Mouse (Mus musculus) embryonic facial prominence, embryonic 14.5 days (tissue): ENCODE measurements around the gene Vamp1. TPM values are rescaled to one million over a fixed set of nuclear protein-coding genes. Genes with fewer than 3 reads are reported as not detected.
A peak's percentile ranks its signal among the peaks of the same experiment; 100 is the strongest.

ENCODE experiments used
- ATAC-seq: fragments of 200-750 bp; cut with Nextera tagmentation; 2 replicates; pipeline ENCODE4 v1.8.0; 2017; ENCODE audit warnings: low read depth, moderate number of reproducible peaks, moderate TSS enrichment
- DNase-seq: peaks from one replicate; pipeline ENCODE4 v3.0.0-alpha.2; 2015; ENCODE audit warnings: low spot score
- H3K27ac ChIP-seq: fragments of 300-500 bp; sonication (generic); replicated peaks from 2 replicates; pipeline ENCODE4 v1.5.1; 2014; ENCODE audit warnings: low read depth, mild to moderate bottlenecking, low read length, moderate library complexity
- H3K27me3 ChIP-seq: fragments of 300-500 bp; sonication (generic); replicated peaks from 2 replicates; pipeline ENCODE4 v1.6.1; 2014; ENCODE audit warnings: low read length; ENCODE audit not compliant: control insufficient read depth, insufficient read depth
- H3K36me3 ChIP-seq: fragments of 300-500 bp; sonication (generic); 2 replicates; pipeline ENCODE4 v1.6.1; 2014; ENCODE audit warnings: low read length, mixed read lengths; ENCODE audit not compliant: control insufficient read depth, insufficient read depth
- H3K4me1 ChIP-seq: fragments of 300-500 bp; sonication (generic); 2 replicates; pipeline ENCODE4 v1.6.1; 2014; ENCODE audit warnings: antibody characterized with exemption, low read length; ENCODE audit not compliant: control insufficient read depth, insufficient read depth
- H3K4me2 ChIP-seq: fragments of 300-500 bp; sonication (generic); 2 replicates; pipeline ENCODE4 v1.6.1; 2014; ENCODE audit warnings: low read depth, mild to moderate bottlenecking, low read length, moderate library complexity, mixed read lengths
- H3K4me3 ChIP-seq: fragments of 300-500 bp; sonication (generic); 2 replicates; pipeline ENCODE4 v1.5.1; 2014; ENCODE audit warnings: low read depth, mild to moderate bottlenecking, low read length
- H3K9ac ChIP-seq: fragments of 300-500 bp; sonication (generic); 2 replicates; pipeline ENCODE4 v1.6.1; 2014; ENCODE audit warnings: low read depth, mild to moderate bottlenecking, low read length, moderate library complexity, mixed read lengths
- H3K9me3 ChIP-seq: fragments of 300-500 bp; sonication (generic); 2 replicates; pipeline ENCODE4 v1.6.1; 2016; ENCODE audit warnings: low read length; ENCODE audit not compliant: control insufficient read depth
- WGBS: fragments of 180-500 bp; shearing (Covaris S2); extraction: QIAGEN DNeasy Blood & Tissue Kit; methylation state at CpG from one replicate; pipeline ENCODE4 v1.1.7; 2014; 5-methylcytosine and 5-hydroxymethylcytosine counted together
- polyA plus RNA-seq: library from polyadenylated mRNA; unstranded; fragments of >200 nt; fragmentation: Nextera tagmentation; extraction: Ambion mirVana; gene quantifications from 2 replicates; pipeline ENCODE4 v1.2.1, GENCODE M21; 2014

Vamp1 gene
- polyA plus RNA-seq, 1 experiment from 2014 or later: 2.7 TPM

- Histone ChIP-seq H3K27ac (no peak overlapping the region), H3K27me3 (no peaks in the 10 kb centered on the region), H3K4me3 (no peak overlapping the region), H3K9me3 (no peaks in the 10 kb centered on the region), H3K36me3 (no peaks in the 10 kb centered on the region), H3K4me2 (no peak overlapping the region), H3K4me1 (peaks cover 6% of the 10 kb centered on the region; the same call in 1 of the 2 replicates), H3K9ac (no peak overlapping the region)
- no peak for ATAC-seq
- DNase-seq: no peak
- WGBS: 77% methylated on average over 6 of the region's 6 CpGs
Observed at GRCm38 (mm10) chr6:125232516-125232915, 17.2 kb downstream of the Vamp1 start.

DNA sequence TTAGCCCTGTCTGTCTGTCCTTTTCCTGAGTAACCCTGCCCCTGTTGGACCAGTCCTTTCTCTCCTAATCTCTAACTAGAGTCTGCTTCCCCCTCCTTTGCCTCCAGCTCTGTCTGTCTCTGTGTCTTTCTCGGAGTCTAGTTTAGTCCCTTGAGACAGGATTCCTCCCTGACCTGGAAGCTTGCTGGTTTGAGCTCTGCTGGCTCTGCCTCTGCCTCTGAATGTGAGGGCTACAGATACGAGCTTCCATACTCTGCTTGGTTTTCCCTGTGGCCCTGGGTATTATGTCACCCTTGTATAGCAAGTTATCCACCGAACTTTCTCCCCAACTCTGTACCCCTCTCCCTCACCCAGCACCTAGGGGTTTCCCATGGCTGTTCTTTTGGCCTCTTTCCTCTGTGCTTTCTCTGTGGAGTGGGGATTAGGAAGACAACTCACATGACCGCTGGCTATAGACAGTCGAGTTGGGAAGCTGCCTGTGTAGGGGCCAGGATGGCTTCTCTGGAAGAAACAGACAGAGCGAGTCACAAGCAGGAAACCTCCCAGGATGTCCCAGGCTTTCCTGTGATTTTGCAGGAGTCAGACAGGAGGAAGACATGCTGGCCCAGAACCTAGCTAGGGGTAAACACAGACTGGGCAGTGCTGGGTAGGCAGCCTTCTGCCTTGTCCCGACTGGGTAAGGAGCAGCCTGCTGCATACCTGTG, 18.6 kb downstream of the Vamp1 start:
- Histone ChIP-seq H3K36me3 (no peaks in the 10 kb centered on the region), H3K27ac (no peak overlapping the region), H3K9ac (0 out of 2 replicates have a peak overlapping the region, but pooled peaks have one; percentile 10), H3K27me3 (no peaks in the 10 kb centered on the region), H3K9me3 (no peaks in the 10 kb centered on the region), H3K4me2 (no peak overlapping the region), H3K4me3 (no peak overlapping the region), H3K4me1 (peaks cover 6% of the 10 kb centered on the region; the same call in 1 of the 2 replicates)
- no peak for ATAC-seq
- 44% methylated on average over 7 of the region's 7 CpGs for WGBS
- no peak for DNase-seq

DNA sequence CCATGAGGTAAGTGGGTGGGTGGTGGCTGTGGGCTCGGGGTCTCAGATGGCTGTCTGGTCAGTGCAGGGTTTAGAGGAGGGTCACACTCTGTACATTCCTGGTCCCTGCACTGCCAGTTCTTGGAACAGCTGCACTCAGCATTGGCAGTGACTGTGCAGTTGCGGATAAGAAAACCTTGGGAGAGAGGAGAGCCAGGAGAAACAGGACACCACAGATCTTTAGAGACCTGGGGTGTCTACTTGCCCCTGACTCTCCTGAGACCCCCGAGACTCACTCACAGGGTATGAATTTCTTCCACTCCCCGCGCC, 19.1 kb downstream of the Vamp1 start:
- Histone ChIP-seq H3K4me2 (no peak overlapping the region), H3K9me3 (no peaks in the 10 kb centered on the region), H3K4me3 (no peak overlapping the region), H3K36me3 (no peaks in the 10 kb centered on the region), H3K4me1 (peaks cover 6% of the 10 kb centered on the region; the same call in 1 of the 2 replicates), H3K9ac (no peak overlapping the region), H3K27me3 (no peaks in the 10 kb centered on the region), H3K27ac (no peak overlapping the region)
- 64% methylated on average over 4 of the region's 5 CpGs for WGBS
- ATAC-seq (peak; percentile 48; the same call in 1 of the 2 replicates), DNase-seq (peak; percentile 17)

GRCm38 (mm10) chr6:125236341-125236740, 21.0 kb downstream of the Vamp1 start:
- Histone ChIP-seq H3K4me2 (no peak overlapping the region), H3K9ac (no peak overlapping the region), H3K9me3 (no peaks in the 10 kb centered on the region), H3K27me3 (no peaks in the 10 kb centered on the region), H3K4me3 (no peak overlapping the region), H3K4me1 (peaks cover 4% of the 10 kb centered on the region; the same call in 1 of the 2 replicates), H3K36me3 (no peaks in the 10 kb centered on the region), H3K27ac (no peak overlapping the region)
- no peak for DNase-seq
- 66% methylated on average over 6 of the region's 6 CpGs for WGBS
- no peak for ATAC-seq

- no peak within 1 kb of the TSS for H3K9ac ChIP-seq
- WGBS: 41% methylated on average over 6 of the region's 6 CpGs
- H3K4me2 ChIP-seq: no peak within 1 kb of the TSS
- no peaks in the 10 kb centered on the region; the same call in 1 of the 2 replicates for H3K4me1 ChIP-seq
- H3K27ac ChIP-seq: no peak within 1 kb of the TSS
- DNase-seq (no peak), ATAC-seq (no peak)
- H3K4me3 ChIP-seq: no peak within 1 kb of the TSS
- no peaks in the 10 kb centered on the region for H3K9me3 ChIP-seq
- no peaks in the 10 kb centered on the region for H3K36me3 ChIP-seq
- H3K27me3 ChIP-seq: no peaks in the 10 kb centered on the region
Observed at GRCm38 (mm10) chr6:125236782-125237181, 21.4 kb downstream of the Vamp1 start, which contains the start of gene Cd27. Cd27 (minus strand) TSS chr6:125237010.

DNA sequence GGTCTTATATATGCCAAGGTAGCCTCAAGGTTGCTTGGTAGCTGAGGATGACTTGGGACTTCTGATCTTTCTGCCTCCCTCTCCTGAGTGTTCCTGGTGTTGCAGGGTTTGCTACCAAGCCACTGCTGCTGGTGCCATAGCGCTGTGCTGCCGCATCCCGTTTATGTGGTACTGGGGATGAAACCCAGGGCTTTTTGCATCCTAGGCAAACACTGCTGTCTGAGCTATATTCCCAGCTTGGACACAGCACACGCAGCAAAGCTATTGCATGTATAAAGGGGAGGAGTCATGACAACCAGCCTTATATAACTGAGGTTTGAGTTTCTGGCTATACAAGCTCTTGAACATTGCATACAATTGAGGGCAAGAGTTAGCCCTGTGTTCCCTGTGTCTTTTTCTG, 22.1 kb downstream of the Vamp1 start:
- H3K27ac ChIP-seq: no peak overlapping the region
- no peak for ATAC-seq
- H3K4me2 ChIP-seq: no peak overlapping the region
- H3K36me3 ChIP-seq: no peaks in the 10 kb centered on the region
- 73% methylated on average over 4 of the region's 4 CpGs for WGBS
- no peaks in the 10 kb centered on the region for H3K27me3 ChIP-seq
- no peaks in the 10 kb centered on the region for H3K4me1 ChIP-seq
- H3K4me3 ChIP-seq: no peak overlapping the region
- no peaks in the 10 kb centered on the region for H3K9me3 ChIP-seq
- no peak for DNase-seq
- no peak overlapping the region for H3K9ac ChIP-seq

DNA sequence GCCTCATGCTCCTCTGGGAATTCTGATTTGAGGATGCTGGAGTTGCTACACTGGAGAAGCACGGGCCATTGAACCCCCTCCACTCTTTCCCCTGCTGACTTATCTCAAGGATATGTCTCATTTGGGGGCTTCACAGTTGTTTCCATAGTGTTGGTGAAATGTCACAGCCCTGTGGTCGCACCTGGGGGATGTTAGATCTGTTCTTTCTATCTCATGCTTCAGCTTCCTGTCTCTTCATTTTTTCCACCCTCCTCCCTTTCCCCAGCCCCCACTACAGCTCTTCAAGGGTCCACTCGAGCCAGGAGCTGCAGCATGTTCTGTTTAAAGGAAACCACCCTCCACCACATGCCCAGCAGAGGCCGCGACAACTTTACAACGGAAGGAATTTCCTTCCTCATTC, 23.0 kb downstream of the Vamp1 start:
- 65% methylated on average over 6 of the region's 6 CpGs for WGBS

GRCm38 (mm10) chr6:125239547-125239946, 24.2 kb downstream of the Vamp1 start:
- H3K36me3 ChIP-seq: no peaks in the 10 kb centered on the region
- WGBS: 94% methylated on average over 5 of the region's 5 CpGs
- H3K27ac ChIP-seq: no peak overlapping the region
- H3K4me2 ChIP-seq: no peak overlapping the region
- H3K9me3 ChIP-seq: no peaks in the 10 kb centered on the region
- H3K27me3 ChIP-seq: no peaks in the 10 kb centered on the region
- ATAC-seq: no peak
- no peak overlapping the region for H3K4me3 ChIP-seq
- no peak for DNase-seq
- no peaks in the 10 kb centered on the region for H3K4me1 ChIP-seq
- no peak overlapping the region for H3K9ac ChIP-seq

More for the DNA sequence above, 23.0 kb downstream of the Vamp1 start:
- H3K9ac ChIP-seq: no peak overlapping the region
- H3K4me3 ChIP-seq: no peak overlapping the region
- no peak overlapping the region for H3K27ac ChIP-seq
- no peaks in the 10 kb centered on the region for H3K36me3 ChIP-seq
- no peak for ATAC-seq
- no peaks in the 10 kb centered on the region for H3K9me3 ChIP-seq
- no peaks in the 10 kb centered on the region for H3K27me3 ChIP-seq
- H3K4me1 ChIP-seq: no peaks in the 10 kb centered on the region
- no peak overlapping the region for H3K4me2 ChIP-seq
- no peak for DNase-seq

GRCm38 (mm10) chr6:125240617-125241016, 25.3 kb downstream of the Vamp1 start:
- Histone ChIP-seq H3K4me2 (no peak overlapping the region), H3K9ac (no peak overlapping the region), H3K27ac (no peak overlapping the region), H3K4me3 (no peak overlapping the region), H3K4me1 (no peaks in the 10 kb centered on the region), H3K27me3 (no peaks in the 10 kb centered on the region), H3K9me3 (no peaks in the 10 kb centered on the region), H3K36me3 (no peaks in the 10 kb centered on the region)
- WGBS: 74% methylated on average over 5 of the region's 5 CpGs
- no peak for DNase-seq
- no peak for ATAC-seq
